Mouse (Mus musculus): ENCODE measurements around the gene Gm20532. TPM values are rescaled to one million over a fixed set of nuclear protein-coding genes. Genes with fewer than 3 reads are reported as not detected.

Gene Gm20532
- polyA plus RNA-seq, 1 experiment from 2014 or later: not detected

DNA sequence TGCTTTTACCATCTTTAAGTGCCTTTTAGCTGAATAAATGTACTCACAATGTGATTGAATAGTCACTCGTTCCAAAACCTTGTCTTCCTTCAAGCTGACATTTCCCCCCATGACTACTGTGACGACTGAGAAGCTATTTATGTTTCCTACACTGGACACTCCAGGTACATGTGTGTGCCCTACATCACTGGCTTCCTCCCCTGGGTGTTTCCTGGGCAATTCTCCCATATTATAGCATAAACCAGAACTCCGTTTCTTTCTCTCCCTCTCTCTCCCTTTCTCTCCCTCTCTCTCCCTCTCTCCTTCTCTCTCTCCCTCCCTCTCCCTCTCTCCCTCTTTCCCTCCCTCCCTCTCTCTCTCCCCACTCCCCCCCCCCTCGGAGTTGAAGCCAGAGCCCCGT, 12.6 kb upstream of the Gm20532 start:
- Histone ChIP-seq H3K4me3 (no peak overlapping the region), H3K4me2 (peak overlapping the region; percentile 56), H3K36me3 (no peaks in the 10 kb centered on the region), H3K9ac (peak overlapping the region; percentile 56), H3K4me1 (peaks cover 89% of the 10 kb centered on the region), H3K27me3 (replicated peaks) (no peaks in the 10 kb centered on the region), H3K9me3 (no peaks in the 10 kb centered on the region), H3K27ac (replicated peaks) (peak overlapping the region; percentile 90)
- 16% methylated on average over 5 of the region's 5 CpGs for WGBS
- no peak for ATAC-seq (ENCODE audit: extremely low read depth, insufficient number of reproducible peaks, low FRiP score, low TSS enrichment)

DNA sequence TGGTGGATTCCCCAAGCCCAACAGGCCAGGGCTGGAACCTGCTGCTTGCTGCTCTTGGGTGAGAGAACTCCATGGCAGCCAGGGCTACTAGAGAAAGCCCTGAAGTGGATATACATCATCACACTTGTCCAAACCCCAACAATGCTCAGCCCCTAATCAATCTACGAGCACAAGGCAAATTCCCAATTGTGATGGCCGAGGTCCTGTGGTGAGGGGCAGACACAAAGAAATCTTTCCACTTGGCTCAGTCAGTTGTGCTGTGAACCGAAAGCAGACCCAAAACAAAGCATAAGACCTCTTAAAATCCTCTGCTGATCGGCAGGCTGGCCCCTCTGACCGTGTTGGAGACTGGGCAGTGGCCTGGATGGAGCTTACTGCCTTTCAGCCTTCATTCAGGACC, 11.6 kb upstream of the Gm20532 start:
- Histone ChIP-seq H3K4me1 (peaks cover 97% of the 10 kb centered on the region), H3K27ac (replicated peaks) (peak overlapping the region; percentile 90), H3K27me3 (replicated peaks) (no peaks in the 10 kb centered on the region), H3K9me3 (no peaks in the 10 kb centered on the region), H3K36me3 (no peaks in the 10 kb centered on the region), H3K4me2 (no peak overlapping the region), H3K9ac (no peak overlapping the region), H3K4me3 (no peak overlapping the region)
- WGBS: 45% methylated on average over 5 of the region's 5 CpGs
- no peak for ATAC-seq (ENCODE audit: extremely low read depth, insufficient number of reproducible peaks, low FRiP score, low TSS enrichment)

DNA sequence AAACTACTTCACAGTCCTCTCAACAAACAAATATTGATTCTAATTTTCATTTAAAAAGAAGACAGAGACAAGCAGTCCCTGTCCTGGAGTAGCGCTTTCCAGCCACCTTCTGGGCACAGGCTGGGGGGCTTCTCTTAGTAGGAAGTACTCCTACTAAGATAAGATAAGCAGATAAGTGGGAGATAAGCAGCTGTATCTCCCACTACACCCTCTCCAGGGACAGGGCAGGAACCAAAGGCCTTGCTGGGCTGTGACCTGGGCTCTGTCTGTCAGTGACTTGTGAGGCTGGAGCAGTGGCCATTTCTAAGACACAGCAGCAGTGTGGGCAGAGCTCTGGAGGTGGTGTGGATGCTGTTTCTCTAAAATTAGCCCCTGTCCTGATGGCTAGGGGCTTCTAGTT, 11.1 kb upstream of the Gm20532 start:
- 71% methylated on average over 1 of the region's 1 CpGs for WGBS
- no peak overlapping the region for H3K4me3 ChIP-seq
- no peak for ATAC-seq (ENCODE audit: extremely low read depth, insufficient number of reproducible peaks, low FRiP score, low TSS enrichment)
- 0 out of 2 replicates have a peak overlapping the region, but pooled peaks have one; percentile 2 for H3K4me2 ChIP-seq
- H3K9me3 ChIP-seq: no peaks in the 10 kb centered on the region
- peak overlapping the region; percentile 90 for H3K27ac ChIP-seq (replicated peaks)
- no peaks in the 10 kb centered on the region for H3K27me3 ChIP-seq (replicated peaks)
- no peaks in the 10 kb centered on the region for H3K36me3 ChIP-seq
- H3K9ac ChIP-seq: peak overlapping the region; percentile 15; the same call in 1 of the 2 replicates
- H3K4me1 ChIP-seq: peaks cover 95% of the 10 kb centered on the region

- ATAC-seq (ENCODE audit: extremely low read depth, insufficient number of reproducible peaks, low FRiP score, low TSS enrichment): peak; percentile 4; the same call in 1 of the 2 replicates
- Histone ChIP-seq H3K36me3 (no peaks in the 10 kb centered on the region), H3K4me1 (peaks cover 90% of the 10 kb centered on the region), H3K4me2 (0 out of 2 replicates have a peak overlapping the region, but pooled peaks have one; percentile 2), H3K9me3 (no peaks in the 10 kb centered on the region), H3K27ac (replicated peaks) (peak overlapping the region; percentile 90), H3K9ac (0 out of 2 replicates have a peak overlapping the region, but pooled peaks have one; percentile 15), H3K27me3 (replicated peaks) (no peaks in the 10 kb centered on the region), H3K4me3 (no peak overlapping the region)
- WGBS: 43% methylated on average over 4 of the region's 4 CpGs
Observed at GRCm38 (mm10) chr2:26575865-26576264, 10.6 kb upstream of the Gm20532 start.

- peaks cover 84% of the 10 kb centered on the region for H3K4me1 ChIP-seq
- ATAC-seq (ENCODE audit: extremely low read depth, insufficient number of reproducible peaks, low FRiP score, low TSS enrichment): no peak
Observed at GRCm38 (mm10) chr2:26576462-26576861, 10.0 kb upstream of the Gm20532 start.

DNA sequence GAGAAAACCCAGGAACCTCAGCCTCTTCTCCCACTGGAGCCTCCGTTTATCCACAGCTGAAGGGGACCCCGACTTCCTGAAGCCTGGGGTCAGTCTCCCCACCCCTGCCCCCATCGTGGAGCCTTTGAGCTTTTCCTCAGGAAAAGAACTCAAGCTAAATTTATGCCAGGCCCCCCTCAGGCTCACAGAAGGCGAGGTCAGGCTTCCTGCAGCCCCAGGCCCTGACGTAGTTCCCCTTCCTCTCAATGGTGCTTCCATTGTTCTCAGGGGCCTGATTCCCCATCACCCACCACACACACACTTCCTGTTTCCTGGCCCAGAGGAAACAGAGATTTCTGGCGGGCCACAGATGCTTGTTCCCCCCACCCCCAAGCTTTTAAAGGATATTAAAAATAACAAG, 8.1 kb upstream of the Gm20532 start:
- no peaks in the 10 kb centered on the region for H3K27me3 ChIP-seq (replicated peaks)
- no peak overlapping the region for H3K4me3 ChIP-seq
- H3K9ac ChIP-seq: peak overlapping the region; percentile 54; the same call in 1 of the 2 replicates
- peak overlapping the region; percentile 90 for H3K27ac ChIP-seq (replicated peaks)
- no peaks in the 10 kb centered on the region for H3K9me3 ChIP-seq
- peak overlapping the region; percentile 44; the same call in 1 of the 2 replicates for H3K4me2 ChIP-seq
- 50% methylated on average over 6 of the region's 6 CpGs for WGBS
- H3K4me1 ChIP-seq: peaks cover 78% of the 10 kb centered on the region
- ATAC-seq (ENCODE audit: extremely low read depth, insufficient number of reproducible peaks, low FRiP score, low TSS enrichment): no peak; the same call in 1 of the 2 replicates
- H3K36me3 ChIP-seq: no peaks in the 10 kb centered on the region

More at GRCm38 (mm10) chr2:26576462-26576861, 10.0 kb upstream of the Gm20532 start:
- no peak overlapping the region for H3K9ac ChIP-seq
- H3K27me3 ChIP-seq (replicated peaks): no peaks in the 10 kb centered on the region
- no peaks in the 10 kb centered on the region for H3K9me3 ChIP-seq
- WGBS: 44% methylated on average over 4 of the region's 4 CpGs
- 0 out of 2 replicates have a peak overlapping the region, but pooled peaks have one; percentile 2 for H3K4me2 ChIP-seq
- H3K27ac ChIP-seq (replicated peaks): peak overlapping the region; percentile 90
- no peak overlapping the region for H3K4me3 ChIP-seq
- H3K36me3 ChIP-seq: no peaks in the 10 kb centered on the region

DNA sequence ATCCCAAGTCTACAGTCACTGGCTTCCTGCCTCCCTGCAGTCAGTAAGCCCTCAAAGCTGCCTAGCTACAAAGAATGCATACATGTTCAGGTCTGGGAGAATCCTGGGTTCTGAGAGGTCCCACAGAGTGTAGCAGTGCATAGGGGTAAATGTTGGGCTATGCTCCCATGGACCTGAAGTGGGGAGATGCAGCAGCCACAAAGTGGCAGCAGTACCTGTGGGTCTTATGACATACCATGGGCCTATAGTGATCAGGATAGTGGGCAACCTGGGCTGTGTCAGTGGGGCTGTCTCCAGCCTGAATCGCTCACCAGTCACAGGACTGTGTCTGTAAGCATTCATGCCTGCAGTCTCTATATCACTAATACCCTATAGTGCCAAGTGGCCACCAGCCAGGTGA, 6.7 kb upstream of the Gm20532 start, which contains the start of gene Egfl7:
TSS of gene Egfl7 (plus strand) at position 301 of the 400 bp plus-strand sequence.
- Histone ChIP-seq H3K27ac (replicated peaks) (peak within 1 kb of the TSS; percentile 90), H3K4me3 (no peak within 1 kb of the TSS), H3K27me3 (replicated peaks) (no peaks in the 10 kb centered on the region), H3K9ac (peak within 1 kb of the TSS; percentile 40; the same call in 1 of the 2 replicates), H3K4me2 (peak within 1 kb of the TSS; percentile 20; the same call in 1 of the 2 replicates), H3K9me3 (no peaks in the 10 kb centered on the region), H3K36me3 (no peaks in the 10 kb centered on the region), H3K4me1 (peaks cover 71% of the 10 kb centered on the region)
- ATAC-seq (ENCODE audit: extremely low read depth, insufficient number of reproducible peaks, low FRiP score, low TSS enrichment): no peak
- WGBS: 80% methylated on average over 1 of the region's 1 CpGs

- H3K4me1 ChIP-seq: peaks cover 60% of the 10 kb centered on the region
Observed at GRCm38 (mm10) chr2:26580751-26581150, 5.7 kb upstream of the Gm20532 start.

DNA sequence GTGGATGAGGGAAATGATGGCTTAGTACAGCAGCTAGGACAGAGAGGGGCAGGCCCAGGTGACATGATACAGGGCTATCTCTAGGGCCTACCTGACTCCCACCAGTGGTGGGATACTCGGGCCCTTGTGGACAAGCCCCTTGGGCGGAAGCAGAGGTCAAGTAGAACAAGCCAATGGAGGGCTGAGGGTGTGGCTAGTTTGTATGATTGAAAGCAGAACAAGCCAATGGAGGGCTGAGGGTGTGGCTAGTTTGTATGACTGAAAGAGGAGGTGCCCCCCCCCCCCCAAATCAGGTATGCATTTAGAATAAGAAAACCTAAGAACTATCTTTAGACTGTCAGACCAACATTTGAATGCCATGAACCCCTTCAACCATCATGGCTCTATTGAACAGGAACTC, 4.2 kb upstream of the Gm20532 start:
- H3K4me1 ChIP-seq: peaks cover 57% of the 10 kb centered on the region
- H3K27ac ChIP-seq (replicated peaks): peak overlapping the region; percentile 64; the same call in 1 of the 2 replicates
- H3K27me3 ChIP-seq (replicated peaks): no peaks in the 10 kb centered on the region
- 65% methylated on average over 2 of the region's 2 CpGs for WGBS
- no peaks in the 10 kb centered on the region for H3K36me3 ChIP-seq
- H3K9me3 ChIP-seq: no peaks in the 10 kb centered on the region
- no peak overlapping the region for H3K4me3 ChIP-seq
- no peak overlapping the region for H3K4me2 ChIP-seq
- no peak for ATAC-seq (ENCODE audit: extremely low read depth, insufficient number of reproducible peaks, low FRiP score, low TSS enrichment)
- H3K9ac ChIP-seq: no peak overlapping the region

More at GRCm38 (mm10) chr2:26580751-26581150, 5.7 kb upstream of the Gm20532 start:
- no peaks in the 10 kb centered on the region for H3K27me3 ChIP-seq (replicated peaks)
- H3K27ac ChIP-seq (replicated peaks): peak overlapping the region; percentile 28; the same call in 1 of the 2 replicates
- no peak for ATAC-seq (ENCODE audit: extremely low read depth, insufficient number of reproducible peaks, low FRiP score, low TSS enrichment)
- H3K9ac ChIP-seq: no peak overlapping the region
- WGBS: 59% methylated on average over 5 of the region's 5 CpGs
- no peak overlapping the region for H3K4me2 ChIP-seq
- H3K36me3 ChIP-seq: no peaks in the 10 kb centered on the region
- H3K4me3 ChIP-seq: no peak overlapping the region
- H3K9me3 ChIP-seq: no peaks in the 10 kb centered on the region

GRCm38 (mm10) chr2:26582741-26583140, 3.7 kb upstream of the Gm20532 start:
- Histone ChIP-seq H3K27me3 (replicated peaks) (no peaks in the 10 kb centered on the region), H3K27ac (replicated peaks) (peak overlapping the region; percentile 64), H3K36me3 (no peaks in the 10 kb centered on the region), H3K4me2 (0 out of 2 replicates have a peak overlapping the region, but pooled peaks have one; percentile 14), H3K9ac (peak overlapping the region; percentile 89; the same call in 1 of the 2 replicates), H3K9me3 (no peaks in the 10 kb centered on the region), H3K4me3 (no peak overlapping the region), H3K4me1 (peaks cover 57% of the 10 kb centered on the region)
- 64% methylated on average over 7 of the region's 7 CpGs for WGBS
- ATAC-seq (ENCODE audit: extremely low read depth, insufficient number of reproducible peaks, low FRiP score, low TSS enrichment): no peak

GRCm38 (mm10) chr2:26583640-26584039, 2.8 kb upstream of the Gm20532 start:
- peaks cover 59% of the 10 kb centered on the region for H3K4me1 ChIP-seq
- no peaks in the 10 kb centered on the region for H3K9me3 ChIP-seq
- ATAC-seq (ENCODE audit: extremely low read depth, insufficient number of reproducible peaks, low FRiP score, low TSS enrichment): no peak; the same call in 1 of the 2 replicates
- H3K36me3 ChIP-seq: no peaks in the 10 kb centered on the region
- peak overlapping the region; percentile 14 for H3K4me2 ChIP-seq
- H3K27ac ChIP-seq (replicated peaks): peak overlapping the region; percentile 89
- peak overlapping the region; percentile 89 for H3K9ac ChIP-seq
- no peaks in the 10 kb centered on the region for H3K27me3 ChIP-seq (replicated peaks)
- H3K4me3 ChIP-seq: peak overlapping the region; percentile 75
- WGBS: 22% methylated on average over 11 of the region's 11 CpGs

DNA sequence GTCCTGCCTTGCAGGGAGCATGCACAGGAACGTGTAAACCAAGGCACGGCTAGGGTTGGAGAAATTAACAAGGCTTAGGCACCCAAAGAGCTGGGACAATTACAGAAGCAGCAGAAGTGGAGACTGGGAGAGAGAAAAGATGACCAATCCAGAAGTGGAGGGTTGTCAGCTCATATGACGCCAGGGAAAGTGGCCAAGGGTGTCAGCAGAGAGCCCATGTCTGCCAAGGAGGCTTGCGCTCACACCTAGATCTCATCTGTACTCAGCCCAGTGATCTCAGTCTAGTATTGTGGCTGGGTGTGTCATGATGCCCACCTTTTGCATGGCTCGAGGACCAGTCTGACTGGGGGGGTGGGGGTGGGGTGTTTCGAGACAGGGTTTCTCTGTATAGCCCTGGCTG, 726 bp upstream of the Gm20532 start:
- WGBS: 46% methylated on average over 6 of the region's 6 CpGs
- no peak for ATAC-seq (ENCODE audit: extremely low read depth, insufficient number of reproducible peaks, low FRiP score, low TSS enrichment)
- peaks cover 49% of the 10 kb centered on the region for H3K4me1 ChIP-seq

More for the DNA sequence above, 726 bp upstream of the Gm20532 start:
- H3K9me3 ChIP-seq: no peaks in the 10 kb centered on the region
- H3K9ac ChIP-seq: peak overlapping the region; percentile 89
- H3K27me3 ChIP-seq (replicated peaks): no peaks in the 10 kb centered on the region
- peak overlapping the region; percentile 75 for H3K4me3 ChIP-seq
- peak overlapping the region; percentile 84 for H3K4me2 ChIP-seq
- peak overlapping the region; percentile 89 for H3K27ac ChIP-seq (replicated peaks)
- H3K36me3 ChIP-seq: peaks cover 14% of the 10 kb centered on the region

Data from heart, embryonic 13.5 days (tissue).